In genomic region chr6:145545927-145546641, GRCm38 (mm10) we compare ENCODE assay signal across 8 mouse cellular contexts.
DNase-seq lines count a peak whose midpoint lies in the region; ATAC-seq and TF ChIP-seq lines count a peak whose summit lies in the region.

No protein-coding gene starts in this region.

- DNase-seq in ZHBTc4 (ENCODE audit: low read depth, low spot score), result peak; percentile 85
- DNase-seq in embryonic facial prominence, embryonic 14.5 days (ENCODE audit: low spot score), result no peak
- peak; percentile 17 for DNase-seq in kidney, postnatal 14 days
- peak; percentile 50 for DNase-seq in midbrain, embryonic 10.5 days (ENCODE audit: low spot score)
- no peak for DNase-seq in cerebellum, adult 18-20 months
- DNase-seq in cerebellum, adult 9-10 months, result no peak
- no peak for DNase-seq in cerebellum, adult 2 months
- DNase-seq in gastrocnemius, postnatal 25 days, result no peak

- WGBS in embryonic facial prominence, embryonic 14.5 days, result 33% methylated on average over 12 of the region's 13 CpGs
- WGBS in midbrain, embryonic 10.5 days, result 30% methylated on average over 13 of the region's 13 CpGs
- WGBS in cerebellum, adult 2 months, result 56% methylated on average over 13 of the region's 13 CpGs

- H3K4me3 ChIP-seq in embryonic facial prominence, embryonic 14.5 days (ENCODE audit: low read depth, low read length), result no peak overlapping the region
- H3K4me3 ChIP-seq in midbrain, embryonic 10.5 days, result no peak overlapping the region
- no peak overlapping the region for H3K4me3 ChIP-seq in cerebellum, adult 2 months (replicated peaks; ENCODE audit: insufficient read depth, low read depth, low read length)

- no peak for TF ChIP-seq POLR2A in cerebellum, adult 2 months (IDR thresholded peaks at IDR 0.05; ENCODE audit: borderline replicate concordance, insufficient read depth, low read length)

- no peaks in the 10 kb centered on the region for H3K36me3 ChIP-seq in embryonic facial prominence, embryonic 14.5 days (ENCODE audit: control insufficient read depth, insufficient read depth, low read length)
- no peaks in the 10 kb centered on the region for H3K36me3 ChIP-seq in midbrain, embryonic 10.5 days

- no peak for TF ChIP-seq CTCF in cerebellum, adult 2 months (IDR thresholded peaks at IDR 0.05; ENCODE audit: borderline replicate concordance, insufficient read depth, low read depth, low read length)

- H3K9ac ChIP-seq in embryonic facial prominence, embryonic 14.5 days (ENCODE audit: low read depth, low read length), result no peak overlapping the region

- no peak overlapping the region for H3K27ac ChIP-seq in embryonic facial prominence, embryonic 14.5 days (replicated peaks; ENCODE audit: low read depth, low read length)
- H3K27ac ChIP-seq in midbrain, embryonic 10.5 days (replicated peaks), result peak overlapping the region; percentile 55; the same call in 1 of the 2 replicates
- H3K27ac ChIP-seq in cerebellum, adult 2 months (ENCODE audit: insufficient read depth, low read length), result no peak overlapping the region

- H3K27me3 ChIP-seq in embryonic facial prominence, embryonic 14.5 days (replicated peaks; ENCODE audit: control insufficient read depth, insufficient read depth, low read length), result no peaks in the 10 kb centered on the region
- H3K27me3 ChIP-seq in midbrain, embryonic 10.5 days (ENCODE audit: low read depth, poor library complexity, severe bottlenecking), result no peaks in the 10 kb centered on the region
- H3K27me3 ChIP-seq in cerebellum, adult 2 months (ENCODE audit: control insufficient read depth, insufficient read depth, low read length), result no peaks in the 10 kb centered on the region

- peak; percentile 74; the same call in 1 of the 2 replicates for ATAC-seq in embryonic facial prominence, embryonic 14.5 days (ENCODE audit: low read depth)

- H3K4me1 ChIP-seq in embryonic facial prominence, embryonic 14.5 days (ENCODE audit: control insufficient read depth, insufficient read depth, low read length), result no peaks in the 10 kb centered on the region
- peaks cover 26% of the 10 kb centered on the region for H3K4me1 ChIP-seq in midbrain, embryonic 10.5 days
- no peaks in the 10 kb centered on the region for H3K4me1 ChIP-seq in cerebellum, adult 2 months (ENCODE audit: control insufficient read depth, insufficient read depth, low read length)

- H3K4me2 ChIP-seq in embryonic facial prominence, embryonic 14.5 days (ENCODE audit: low read depth, low read length), result no peak overlapping the region

- peaks cover 6% of the 10 kb centered on the region; the same call in 1 of the 2 replicates for H3K9me3 ChIP-seq in embryonic facial prominence, embryonic 14.5 days (ENCODE audit: control insufficient read depth, low read length)
- peaks cover 11% of the 10 kb centered on the region; the same call in 1 of the 2 replicates for H3K9me3 ChIP-seq in midbrain, embryonic 10.5 days (replicated peaks)

Comparison
In these comparisons a context has a peak if more than half of its experiments do, and no peak if none do; other contexts are left out.
1. DNase-seq: peak in ZHBTc4 (single experiment), kidney, postnatal 14 days (single experiment) and midbrain, embryonic 10.5 days (single experiment); none in embryonic facial prominence, embryonic 14.5 days (single experiment), cerebellum, adult 18-20 months (0 of 2), cerebellum, adult 9-10 months (single experiment), cerebellum, adult 2 months (0 of 2) and gastrocnemius, postnatal 25 days (single experiment).